Mouse (Mus musculus) hindbrain, postnatal 0 days (tissue): ENCODE data around the gene Dguok. TPM values are rescaled to one million over a fixed set of nuclear protein-coding genes. Genes with fewer than 3 reads are reported as not detected.

Source experiments
- ATAC-seq: fragments of 200-750 bp; cut with Nextera tagmentation; 2 replicates; pipeline ENCODE4 v1.8.0; 2017; ENCODE audit warnings: mild to moderate bottlenecking, moderate TSS enrichment, moderate library complexity
- DNase-seq: peaks from one replicate; pipeline ENCODE4 v3.0.0-alpha.2; 2015; ENCODE audit warnings: low spot score
- H3K27ac ChIP-seq: fragments of 300-500 bp; sonication (generic); 2 replicates; pipeline ENCODE4 v1.5.1; 2014; ENCODE audit warnings: mild to moderate bottlenecking
- H3K27me3 ChIP-seq: fragments of 300-500 bp; sonication (generic); 2 replicates; pipeline ENCODE4 v1.6.1; 2014; ENCODE audit warnings: low read length, mixed read lengths; ENCODE audit not compliant: insufficient read depth
- H3K36me3 ChIP-seq: fragments of 300-500 bp; sonication (generic); 2 replicates; pipeline ENCODE4 v1.6.1; 2014; ENCODE audit warnings: low read length, mixed read lengths; ENCODE audit not compliant: insufficient read depth
- H3K4me1 ChIP-seq: fragments of 300-500 bp; sonication (generic); 2 replicates; pipeline ENCODE4 v1.6.1; 2014; ENCODE audit warnings: antibody characterized with exemption, low read length, mixed read lengths; ENCODE audit not compliant: insufficient read depth
- H3K4me2 ChIP-seq: fragments of 300-500 bp; sonication (generic); 2 replicates; pipeline ENCODE4 v1.6.1; 2014; ENCODE audit warnings: low read depth, mild to moderate bottlenecking, low read length, moderate library complexity, mixed read lengths
- H3K4me3 ChIP-seq: fragments of 300-500 bp; sonication (generic); 2 replicates; pipeline ENCODE4 v1.5.1; 2014; ENCODE audit warnings: low read length
- H3K9ac ChIP-seq: fragments of 300-500 bp; sonication (generic); replicated peaks from 2 replicates; pipeline ENCODE4 v1.6.1; 2014; ENCODE audit warnings: mild to moderate bottlenecking, low read length, moderate library complexity, mixed read lengths
- H3K9me3 ChIP-seq: fragments of 300-500 bp; sonication (generic); 2 replicates; pipeline ENCODE4 v1.6.1; 2016; ENCODE audit warnings: low read length, mixed read lengths
- CTCF ChIP-seq: IDR thresholded peaks from 2 replicates; pipeline ENCODE4 v1.5.1; 2016; ENCODE audit warnings: antibody characterized with exemption, control low read depth, low read depth
- WGBS: fragments of 180-500 bp; shearing (Covaris S2); extraction: QIAGEN DNeasy Blood & Tissue Kit; methylation state at CpG from one replicate; pipeline ENCODE4 v1.1.7; 2014; 5-methylcytosine and 5-hydroxymethylcytosine counted together
- polyA plus RNA-seq: library from polyadenylated mRNA; unstranded; fragments of >200 nt; fragmentation: Nextera tagmentation; extraction: Ambion mirVana; gene quantifications from 2 replicates; pipeline ENCODE4 v1.2.1, GENCODE M21; 2015
- total RNA-seq: library from RNA; depleted of rRNA; stranded (reverse); fragments of >200 nt; gene quantifications from 2 replicates; pipeline ENCODE4 v1.2.3, GENCODE M21; 2014; rRNA removed

Gene Dguok
- total and polyA plus RNA-seq, 2 experiments from 2014 or later, result 31.8 to 51.1 TPM

DNA sequence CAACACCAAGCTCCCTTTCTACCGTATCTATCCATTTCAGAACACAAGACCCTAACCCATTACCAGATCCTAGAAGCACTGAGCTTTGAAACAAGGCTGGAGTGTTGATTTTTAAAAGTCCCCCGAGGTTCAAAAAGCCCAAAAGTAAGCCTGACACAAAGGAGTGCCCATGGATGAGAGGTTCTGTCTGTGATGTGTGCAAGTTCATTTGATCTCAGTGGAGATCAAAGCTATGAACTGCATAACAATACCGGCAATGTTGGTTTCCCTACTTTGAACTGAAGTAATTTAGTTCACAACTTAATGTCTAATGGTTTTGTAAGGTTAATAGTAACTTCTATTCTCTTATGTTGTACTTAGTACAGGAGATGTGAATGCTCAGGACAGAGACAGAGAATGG is 69.5 kb downstream of the Dguok start:
- H3K9ac ChIP-seq, result no peak overlapping the region; the same call in 1 of the 2 replicates

GRCm38 (mm10) chr6:83436547-83436946 is 70.2 kb downstream of the Dguok start:
- WGBS, result 76% methylated on average over 4 of the region's 4 CpGs
- H3K4me1 ChIP-seq, result peaks cover 29% of the 10 kb centered on the region

More for the DNA sequence above, 69.5 kb downstream of the Dguok start:
- no peak for TF ChIP-seq CTCF
- no peaks in the 10 kb centered on the region for H3K27me3 ChIP-seq
- no peak for ATAC-seq
- no peak overlapping the region for H3K4me3 ChIP-seq
- no peaks in the 10 kb centered on the region for H3K9me3 ChIP-seq
- DNase-seq, result no peak
- no peaks in the 10 kb centered on the region for H3K36me3 ChIP-seq
- H3K4me1 ChIP-seq, result peaks cover 31% of the 10 kb centered on the region
- WGBS, result 80% methylated on average over 3 of the region's 3 CpGs
- H3K4me2 ChIP-seq, result peak overlapping the region; percentile 79; the same call in 1 of the 2 replicates
- no peak overlapping the region for H3K27ac ChIP-seq

DNA sequence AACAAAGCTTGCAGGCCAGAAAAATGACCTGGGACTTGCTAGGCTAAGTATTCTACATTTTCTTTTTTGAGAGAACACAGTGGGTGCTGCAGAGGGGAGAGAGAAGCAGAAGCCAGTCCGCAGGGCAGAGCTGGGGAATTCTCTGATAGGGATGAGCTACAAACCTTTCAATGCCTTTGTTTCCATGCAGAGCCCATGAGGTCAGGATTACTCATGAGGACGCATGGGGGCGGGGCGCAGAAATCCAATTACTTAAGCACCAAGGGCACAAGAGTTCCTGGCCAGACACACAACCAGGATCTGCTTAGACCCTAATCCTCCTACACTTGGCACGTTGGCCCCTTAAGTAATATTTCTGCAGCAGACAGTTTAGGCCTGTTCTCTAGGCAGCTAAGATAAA is 71.6 kb downstream of the Dguok start:
- peak; percentile 40 for DNase-seq

More at GRCm38 (mm10) chr6:83436547-83436946, 70.2 kb downstream of the Dguok start:
- no peaks in the 10 kb centered on the region for H3K27me3 ChIP-seq
- ATAC-seq (no peak), DNase-seq (no peak)
- no peaks in the 10 kb centered on the region for H3K36me3 ChIP-seq
- H3K4me3 ChIP-seq, result no peak overlapping the region
- no peak overlapping the region for H3K27ac ChIP-seq
- no peak overlapping the region for H3K9ac ChIP-seq
- H3K9me3 ChIP-seq, result no peaks in the 10 kb centered on the region
- no peak overlapping the region for H3K4me2 ChIP-seq
- TF ChIP-seq CTCF, result no peak

DNA sequence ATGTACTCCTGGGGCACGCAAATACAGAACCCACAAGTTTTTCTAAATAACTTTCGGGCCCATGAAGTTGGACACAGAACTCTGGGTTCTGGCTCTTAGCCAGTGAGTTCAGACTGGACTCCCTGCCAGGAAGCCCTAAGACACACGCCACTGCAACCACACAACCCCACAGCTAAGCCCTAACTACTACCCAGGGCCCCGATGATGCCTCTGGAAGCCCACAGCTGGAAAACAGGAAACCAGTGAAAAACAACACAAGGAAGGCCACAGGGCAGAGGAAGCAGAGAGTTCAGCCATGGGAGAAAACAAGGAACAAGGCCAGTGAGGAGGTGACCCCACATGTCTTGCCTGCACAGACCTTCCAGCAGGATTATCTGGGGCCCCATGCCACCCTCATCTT is 73.2 kb downstream of the Dguok start:
- Histone ChIP-seq H3K4me1 (peaks cover 10% of the 10 kb centered on the region; the same call in 1 of the 2 replicates), H3K27ac (peak overlapping the region; percentile 11; the same call in 1 of the 2 replicates), H3K4me3 (no peak overlapping the region), H3K27me3 (no peaks in the 10 kb centered on the region), H3K36me3 (no peaks in the 10 kb centered on the region), H3K9me3 (no peaks in the 10 kb centered on the region), H3K9ac (no peak overlapping the region), H3K4me2 (no peak overlapping the region)
- TF ChIP-seq CTCF, result no peak
- ATAC-seq (no peak), DNase-seq (no peak)
- WGBS, result 65% methylated on average over 4 of the region's 4 CpGs

More for the DNA sequence above, 71.6 kb downstream of the Dguok start:
- Histone ChIP-seq H3K9me3 (no peaks in the 10 kb centered on the region), H3K9ac (no peak overlapping the region), H3K4me1 (peaks cover 26% of the 10 kb centered on the region), H3K27ac (peak overlapping the region; percentile 45; the same call in 1 of the 2 replicates), H3K4me3 (no peak overlapping the region), H3K27me3 (no peaks in the 10 kb centered on the region), H3K36me3 (no peaks in the 10 kb centered on the region), H3K4me2 (no peak overlapping the region)
- ATAC-seq, result no peak
- no peak for TF ChIP-seq CTCF
- WGBS, result 25% methylated on average over 5 of the region's 5 CpGs

- Histone ChIP-seq H3K4me3 (no peak overlapping the region), H3K4me1 (peaks cover 7% of the 10 kb centered on the region; the same call in 1 of the 2 replicates), H3K9ac (no peak overlapping the region), H3K4me2 (no peak overlapping the region), H3K27ac (no peak overlapping the region), H3K36me3 (no peaks in the 10 kb centered on the region), H3K9me3 (no peaks in the 10 kb centered on the region), H3K27me3 (no peaks in the 10 kb centered on the region)
- DNase-seq, result no peak
- WGBS, result 76% methylated on average over 7 of the region's 7 CpGs
- ATAC-seq, result no peak
- no peak for TF ChIP-seq CTCF
These were observed 73.8 kb downstream of the Dguok start for GRCm38 (mm10) chr6:83432966-83433365.

Other genes with a start within 250 kb of the Dguok start
- 21.1 and 24.1 TPM in 2 replicates for gene Mthfd2, start 181.1 kb downstream of the Dguok start, total RNA-seq
- 24.2 and 26.7 TPM in 2 replicates for gene Mthfd2, start 181.1 kb downstream of the Dguok start, polyA plus RNA-seq
- 31.7 and 32.8 TPM in 2 replicates for gene Mob1a, start 181.0 kb downstream of the Dguok start, total RNA-seq
- 11.3 and 11.6 TPM in 2 replicates for gene Mob1a, start 181.0 kb downstream of the Dguok start, polyA plus RNA-seq
- gene Bola3, start 157.8 kb downstream of the Dguok start, total RNA-seq, result 7.1 and 11.2 TPM in 2 replicates
- 71.0 and 85.4 TPM in 2 replicates for gene Bola3, start 157.8 kb downstream of the Dguok start, polyA plus RNA-seq
- 30.8 and 34.8 TPM in 2 replicates for gene Tet3, start 47.9 kb downstream of the Dguok start, total RNA-seq
- 38.0 and 41.9 TPM in 2 replicates for gene Tet3, start 47.9 kb downstream of the Dguok start, polyA plus RNA-seq
- gene Actg2, start 29.3 kb upstream of the Dguok start, total RNA-seq, result 0.36 and 2.1 TPM in 2 replicates
- gene Actg2, start 29.3 kb upstream of the Dguok start, polyA plus RNA-seq, result 0.78 and 1.7 TPM in 2 replicates
- gene Stambp, start 65.8 kb upstream of the Dguok start, total RNA-seq, result 9.5 and 11.1 TPM in 2 replicates
- 58.2 and 60.4 TPM in 2 replicates for gene Stambp, start 65.8 kb upstream of the Dguok start, polyA plus RNA-seq
- 0.05 and 0.11 TPM in 2 replicates for gene Clec4f, start 149.2 kb upstream of the Dguok start, total RNA-seq
- gene Clec4f, start 149.2 kb upstream of the Dguok start, polyA plus RNA-seq, result 0.09 TPM in 1 of 2 replicates, not detected in the other
- gene Cd207, start 170.9 kb upstream of the Dguok start, total RNA-seq, result not detected in 2 replicates
- not detected in 2 replicates for gene Cd207, start 170.9 kb upstream of the Dguok start, polyA plus RNA-seq
- gene Vax2, start 204.3 kb upstream of the Dguok start, total RNA-seq, result not detected in 2 replicates
- not detected in 2 replicates for gene Vax2, start 204.3 kb upstream of the Dguok start, polyA plus RNA-seq
- gene Atp6v1b1, start 236.0 kb upstream of the Dguok start, total RNA-seq, result not detected in 2 replicates
- not detected in 2 replicates for gene Atp6v1b1, start 236.0 kb upstream of the Dguok start, polyA plus RNA-seq